Mouse (Mus musculus) E14TG2a.4 (cell line): Measurements from ENCODE around the gene Trim43c.
"Not testable (repeated sequence)": the region's sequence is repeated elsewhere in the genome, so short reads cannot be mapped to it uniquely, and the experiment has no call there.

Source experiments
- CTCF ChIP-seq: conservative IDR thresholded peaks from 2 replicates; pipeline ENCODE4 v1.5.1; 2014; ENCODE audit warnings: low read length
- NANOG ChIP-seq: IDR thresholded peaks from 2 replicates; pipeline ENCODE4 v1.6.1; 2014; ENCODE audit warnings: borderline replicate concordance, low read length, mixed read lengths
- POU5F1 ChIP-seq: IDR thresholded peaks from 2 replicates; pipeline ENCODE4 v1.6.1; 2014; ENCODE audit warnings: low read length, borderline replicate concordance

- not testable (repeated sequence) for TF ChIP-seq CTCF, POU5F1, NANOG
These were observed at the start of gene Trim43c for GRCm38 (mm10) chr9:88838864-88839263.
